Mouse (Mus musculus): ENCODE results near the gene Brca2. TPM values are rescaled to one million over a fixed set of nuclear protein-coding genes. Genes with fewer than 3 reads are reported as not detected.

Gene Brca2
- total and polyA plus RNA-seq, 3 experiments = 13.8 to 24.0 (median 17.1) TPM

DNA sequence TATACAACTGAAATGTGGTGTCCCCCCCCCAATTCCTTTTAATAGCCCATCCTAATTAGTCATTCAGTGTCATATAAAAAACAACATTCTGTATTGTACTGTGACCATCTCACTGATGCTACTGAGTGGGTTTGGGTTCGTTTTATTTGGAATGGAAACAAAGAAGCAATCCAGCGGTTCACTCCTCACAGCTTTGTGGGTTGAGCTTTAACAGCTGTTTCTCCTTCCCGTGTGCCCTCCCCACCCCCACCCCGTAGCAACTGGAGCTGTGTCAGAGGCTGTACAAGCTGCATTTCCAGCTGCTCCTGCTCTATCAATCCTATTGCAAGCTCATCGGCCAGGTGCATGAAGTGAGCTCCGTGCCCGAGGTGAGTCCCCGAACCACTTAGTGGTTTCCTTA is 31.6 kb upstream of the Brca2 start:
- in situ Hi-C loops (cut with MboI; ENCODE audit: low pct_ligation_motif_present, low pct_unique_long_range_greater_than_20kb, low sequenced_read_pairs) (no loop called here), dilution Hi-C loops (cut with MboI; ENCODE audit: extremely low pct_ligation_motif_present, extremely low pct_unique_long_range_greater_than_20kb, low sequenced_read_pairs) (no loop called here)
- peak overlapping the region; percentile 91 for H3K4me2 ChIP-seq (ENCODE audit: insufficient read depth, low read depth, poor library complexity, severe bottlenecking)
- H3K9me3 ChIP-seq (replicated peaks; ENCODE audit: low read length) = no peaks in the 10 kb centered on the region
- peak overlapping the region; percentile 46 to 58 (median 56) for H3K4me3 ChIP-seq (replicated peaks in 1 of 3; ENCODE audit: low read depth in 2 of 3, low read length in 2 of 3, poor library complexity in 1 of 3)
- peak overlapping the region; percentile 66 for H3K9ac ChIP-seq (ENCODE audit: insufficient read depth, low read depth)
- TF ChIP-seq ELF1 (IDR thresholded peaks at IDR 0.05; ENCODE audit: low read depth, low read length) (no peak), ZMIZ1 (IDR thresholded peaks at IDR 0.05; ENCODE audit: low read depth, low read length) (no peak), MYC (IDR thresholded peaks at IDR 0.05; ENCODE audit: low read depth, low read length) (0 out of 2 replicates have a peak, but pooled peaks have one; percentile 13), HCFC1 (IDR thresholded peaks at IDR 0.05; ENCODE audit: low read depth, low read length) (no peak), ETS1 (conservative IDR thresholded peaks at IDR 0.05; ENCODE audit: low read depth, low read length) (peak; percentile 46; the same call in 1 of the 2 replicates), ZNF384 (IDR thresholded peaks at IDR 0.05; ENCODE audit: low read depth, low read length) (0 out of 2 replicates have a peak, but pooled peaks have one; percentile 12), MXI1 (IDR thresholded peaks at IDR 0.05; ENCODE audit: low read depth, low read length) (no peak), NRF1 (IDR thresholded peaks at IDR 0.05; ENCODE audit: low read depth, low read length) (no peak), POLR2AphosphoS2 (IDR thresholded peaks at IDR 0.05; ENCODE audit: low read depth, low read length) (no peak), NELFE (IDR thresholded peaks at IDR 0.05; ENCODE audit: low read depth, low read length) (no peak), MAX (IDR thresholded peaks at IDR 0.05; ENCODE audit: low read length) (no peak), CTCF (conservative IDR thresholded peaks at IDR 0.05 in 1 of 2, IDR thresholded peaks at IDR 0.05 in 1 of 2; ENCODE audit: low read depth in 2 of 2, low read length in 2 of 2) (no peak), IRF4 (IDR thresholded peaks at IDR 0.05; ENCODE audit: low read depth, low read length) (no peak), KAT2A (IDR thresholded peaks at IDR 0.05; ENCODE audit: insufficient replicate concordance, low read length) (no peak), GABPA (IDR thresholded peaks at IDR 0.05; ENCODE audit: insufficient replicate concordance, low read depth, low read length) (no peak), RCOR1 (conservative IDR thresholded peaks at IDR 0.05; ENCODE audit: low read depth, low read length) (no peak), CHD2 (IDR thresholded peaks at IDR 0.05; ENCODE audit: low read length) (peak; percentile 73), TBP (conservative IDR thresholded peaks at IDR 0.05; ENCODE audit: low read depth, low read length) (no peak), USF2 (conservative IDR thresholded peaks at IDR 0.05; ENCODE audit: low read depth, low read length) (no peak), ZKSCAN1 (IDR thresholded peaks at IDR 0.05; ENCODE audit: borderline replicate concordance, low read depth, low read length) (no peak), SIN3A (IDR thresholded peaks at IDR 0.05; ENCODE audit: low read length) (0 out of 2 replicates have a peak, but pooled peaks have one; percentile 23), E2F4 (IDR thresholded peaks at IDR 0.05; ENCODE audit: insufficient replicate concordance, low read depth, low read length) (no peak), JUN (IDR thresholded peaks at IDR 0.05; ENCODE audit: insufficient read depth, low read depth, low read length) (no peak), MAFK (IDR thresholded peaks at IDR 0.05; ENCODE audit: insufficient replicate concordance, low read length) (no peak), EP300 (IDR thresholded peaks at IDR 0.05; ENCODE audit: low read length) (peak; percentile 51; the same call in 1 of the 2 replicates), CHD1 (IDR thresholded peaks at IDR 0.05; ENCODE audit: low read depth, low read length) (no peak), PAX5 (IDR thresholded peaks at IDR 0.05; ENCODE audit: low read length) (no peak), ZC3H11A (IDR thresholded peaks at IDR 0.05; ENCODE audit: low read depth, low read length) (no peak), UBTF (IDR thresholded peaks at IDR 0.05; ENCODE audit: low read depth, low read length) (0 out of 2 replicates have a peak, but pooled peaks have one; percentile 39), MEF2A (IDR thresholded peaks at IDR 0.05; ENCODE audit: borderline replicate concordance, low read depth, low read length) (no peak), RAD21 (IDR thresholded peaks at IDR 0.05; ENCODE audit: low read depth, low read length) (no peak), MAZ (IDR thresholded peaks at IDR 0.05; ENCODE audit: low read depth, low read length) (no peak), USF1 (IDR thresholded peaks at IDR 0.05; ENCODE audit: low read depth, low read length) (no peak), POLR2A (IDR thresholded peaks at IDR 0.05; ENCODE audit: low read depth, low read length) (no peak), BHLHE40 (IDR thresholded peaks at IDR 0.05; ENCODE audit: low read depth, low read length) (0 out of 2 replicates have a peak, but pooled peaks have one; percentile 23), SMC3 (IDR thresholded peaks at IDR 0.05; ENCODE audit: low read depth, low read length) (no peak), TCF12 (IDR thresholded peaks at IDR 0.05; ENCODE audit: low read depth, low read length) (peak; percentile 48; the same call in 1 of the 2 replicates), JUND (conservative IDR thresholded peaks at IDR 0.05; ENCODE audit: low read depth, low read length) (no peak)
- peak; percentile 29 for DNase-seq (ENCODE audit: extremely low read depth)
- no peaks in the 10 kb centered on the region for H3K36me3 ChIP-seq (replicated peaks in 1 of 2; ENCODE audit: control insufficient read depth in 1 of 2, insufficient read depth in 1 of 2, low read length in 1 of 2)
- no peaks in the 10 kb centered on the region for H3K27me3 ChIP-seq (replicated peaks)
- peaks cover 2 to 9% of the 10 kb centered on the region in 2 experiments; a peak in 2 of 4 replicates for H3K4me1 ChIP-seq (ENCODE audit: control insufficient read depth in 1 of 2, insufficient read depth in 2 of 2)
- no peak overlapping the region for H3K27ac ChIP-seq (ENCODE audit: insufficient read depth, low read depth)
- H3K79me2 ChIP-seq (replicated peaks; ENCODE audit: control insufficient read depth, extremely low read depth, insufficient read depth, poor library complexity, severe bottlenecking) = no peaks in the 10 kb centered on the region
